Mouse (Mus musculus) hindbrain, postnatal 0 days (tissue): ENCODE data around the gene Magoh. TPM values are rescaled to one million over a fixed set of nuclear protein-coding genes. Genes with fewer than 3 reads are reported as not detected.
A peak's percentile ranks its signal among the peaks of the same experiment; 100 is the strongest.

ENCODE experiments used
- ATAC-seq: fragments of 200-750 bp; cut with Nextera tagmentation; 2 replicates; pipeline ENCODE4 v1.8.0; 2017; ENCODE audit warnings: mild to moderate bottlenecking, moderate TSS enrichment, moderate library complexity
- DNase-seq: peaks from one replicate; pipeline ENCODE4 v3.0.0-alpha.2; 2015; ENCODE audit warnings: low spot score
- H3K27ac ChIP-seq: fragments of 300-500 bp; sonication (generic); 2 replicates; pipeline ENCODE4 v1.5.1; 2014; ENCODE audit warnings: mild to moderate bottlenecking
- H3K27me3 ChIP-seq: fragments of 300-500 bp; sonication (generic); 2 replicates; pipeline ENCODE4 v1.6.1; 2014; ENCODE audit warnings: low read length, mixed read lengths; ENCODE audit not compliant: insufficient read depth
- H3K36me3 ChIP-seq: fragments of 300-500 bp; sonication (generic); 2 replicates; pipeline ENCODE4 v1.6.1; 2014; ENCODE audit warnings: low read length, mixed read lengths; ENCODE audit not compliant: insufficient read depth
- H3K4me1 ChIP-seq: fragments of 300-500 bp; sonication (generic); 2 replicates; pipeline ENCODE4 v1.6.1; 2014; ENCODE audit warnings: antibody characterized with exemption, low read length, mixed read lengths; ENCODE audit not compliant: insufficient read depth
- H3K4me2 ChIP-seq: fragments of 300-500 bp; sonication (generic); 2 replicates; pipeline ENCODE4 v1.6.1; 2014; ENCODE audit warnings: low read depth, mild to moderate bottlenecking, low read length, moderate library complexity, mixed read lengths
- H3K4me3 ChIP-seq: fragments of 300-500 bp; sonication (generic); 2 replicates; pipeline ENCODE4 v1.5.1; 2014; ENCODE audit warnings: low read length
- H3K9ac ChIP-seq: fragments of 300-500 bp; sonication (generic); replicated peaks from 2 replicates; pipeline ENCODE4 v1.6.1; 2014; ENCODE audit warnings: mild to moderate bottlenecking, low read length, moderate library complexity, mixed read lengths
- H3K9me3 ChIP-seq: fragments of 300-500 bp; sonication (generic); 2 replicates; pipeline ENCODE4 v1.6.1; 2016; ENCODE audit warnings: low read length, mixed read lengths
- CTCF ChIP-seq: IDR thresholded peaks from 2 replicates; pipeline ENCODE4 v1.5.1; 2016; ENCODE audit warnings: antibody characterized with exemption, control low read depth, low read depth
- WGBS: fragments of 180-500 bp; shearing (Covaris S2); extraction: QIAGEN DNeasy Blood & Tissue Kit; methylation state at CpG from one replicate; pipeline ENCODE4 v1.1.7; 2014; 5-methylcytosine and 5-hydroxymethylcytosine counted together
- polyA plus RNA-seq: library from polyadenylated mRNA; unstranded; fragments of >200 nt; fragmentation: Nextera tagmentation; extraction: Ambion mirVana; gene quantifications from 2 replicates; pipeline ENCODE4 v1.2.1, GENCODE M21; 2015
- total RNA-seq: library from RNA; depleted of rRNA; stranded (reverse); fragments of >200 nt; gene quantifications from 2 replicates; pipeline ENCODE4 v1.2.3, GENCODE M21; 2014

Magoh gene
- total and polyA plus RNA-seq, 2 experiments from 2014 or later = 31.7 to 129 TPM

DNA sequence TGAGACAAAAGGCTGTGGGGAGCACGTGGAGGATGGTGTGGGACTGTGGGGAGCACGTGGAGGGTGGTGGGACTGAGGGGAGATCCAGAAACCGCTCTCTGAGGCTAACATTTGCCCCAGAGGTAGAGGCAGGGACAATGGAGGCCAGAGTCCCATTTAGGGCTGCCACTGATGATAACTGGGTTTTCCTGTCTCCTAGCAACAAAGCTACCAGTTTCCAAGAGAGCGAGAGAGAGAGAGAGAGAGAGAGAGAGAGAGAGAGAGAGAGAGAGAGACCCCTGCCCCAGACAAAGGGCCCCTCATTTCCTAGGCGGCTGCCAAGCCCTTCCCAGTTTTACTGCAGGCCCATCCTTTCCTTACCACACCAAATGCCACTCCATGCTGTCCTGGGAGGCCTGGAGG, 44.0 kb upstream of the Magoh start:
- H3K27ac ChIP-seq = peak overlapping the region; percentile 60
- H3K9me3 ChIP-seq = no peaks in the 10 kb centered on the region
- H3K9ac ChIP-seq = peak overlapping the region; percentile 35; the same call in 1 of the 2 replicates
- DNase-seq (no peak), ATAC-seq (no peak)
- 7% methylated on average over 5 of the region's 5 CpGs for WGBS
- no peak overlapping the region for H3K4me2 ChIP-seq
- TF ChIP-seq CTCF = no peak
- H3K4me3 ChIP-seq = no peak overlapping the region
- H3K27me3 ChIP-seq = no peaks in the 10 kb centered on the region
- H3K36me3 ChIP-seq = 0 out of 2 replicates have a peak, but pooled peaks cover 3% of the 10 kb centered on the region
- H3K4me1 ChIP-seq = peaks cover 58% of the 10 kb centered on the region

DNA sequence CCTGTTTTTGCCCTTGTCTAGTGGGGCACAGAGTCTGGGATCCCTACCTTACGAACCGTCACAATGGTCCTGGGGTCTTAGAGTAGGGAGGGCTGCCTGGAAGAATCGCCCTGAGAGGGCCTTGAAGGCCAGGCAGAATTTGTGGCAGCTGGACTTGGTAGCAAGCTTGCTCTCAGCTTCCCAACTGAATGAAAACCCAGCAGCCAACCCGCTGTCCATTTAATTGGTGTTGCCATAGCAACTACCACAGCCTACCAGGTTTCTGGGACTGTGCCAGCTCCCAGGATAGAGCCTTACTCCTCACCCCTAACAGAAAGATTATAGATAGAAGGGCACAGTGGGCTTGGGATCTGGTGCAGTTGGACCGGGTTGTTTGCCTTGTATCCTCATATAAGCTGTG, 42.8 kb upstream of the Magoh start:
- Histone ChIP-seq H3K4me1 (peaks cover 48% of the 10 kb centered on the region), H3K36me3 (0 out of 2 replicates have a peak, but pooled peaks cover 3% of the 10 kb centered on the region), H3K4me2 (no peak overlapping the region), H3K9ac (no peak overlapping the region), H3K9me3 (no peaks in the 10 kb centered on the region), H3K27ac (peak overlapping the region; percentile 60), H3K27me3 (no peaks in the 10 kb centered on the region), H3K4me3 (no peak overlapping the region)
- WGBS = 13% methylated on average over 5 of the region's 5 CpGs
- DNase-seq = peak; percentile 95
- TF ChIP-seq CTCF = no peak
- ATAC-seq = peak; percentile 57

DNA sequence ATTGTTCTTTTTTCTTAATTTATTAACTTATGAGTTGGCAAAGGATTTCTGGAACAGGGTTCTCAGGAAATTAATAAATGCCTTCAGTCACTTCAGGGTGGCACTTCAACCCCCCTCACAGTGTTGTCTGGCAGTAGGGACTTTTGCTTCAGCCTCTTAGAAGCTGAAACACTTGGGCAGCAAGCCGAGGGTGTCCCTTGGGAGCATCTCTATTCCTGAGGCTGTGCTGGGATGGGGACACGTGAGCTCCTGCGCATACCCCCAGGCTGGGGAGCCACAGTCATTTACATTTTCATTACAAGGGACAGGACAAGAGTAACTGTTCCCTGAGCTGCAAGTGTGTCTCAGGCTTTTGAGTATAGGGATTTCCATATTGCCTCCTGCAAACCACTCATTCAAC, 41.6 kb upstream of the Magoh start:
- H3K27ac ChIP-seq = no peak overlapping the region
- DNase-seq (no peak), ATAC-seq (no peak)
- no peak overlapping the region for H3K9ac ChIP-seq
- H3K27me3 ChIP-seq = no peaks in the 10 kb centered on the region
- no peak overlapping the region for H3K4me3 ChIP-seq
- no peak for TF ChIP-seq CTCF
- H3K4me1 ChIP-seq = peaks cover 44% of the 10 kb centered on the region
- 33% methylated on average over 3 of the region's 3 CpGs for WGBS
- no peaks in the 10 kb centered on the region for H3K9me3 ChIP-seq
- H3K4me2 ChIP-seq = no peak overlapping the region
- H3K36me3 ChIP-seq = 0 out of 2 replicates have a peak, but pooled peaks cover 3% of the 10 kb centered on the region

- Histone ChIP-seq H3K4me2 (no peak overlapping the region), H3K4me1 (0 out of 2 replicates have a peak, but pooled peaks cover 4% of the 10 kb centered on the region), H3K27me3 (no peaks in the 10 kb centered on the region; the same call in 1 of the 2 replicates), H3K36me3 (peaks cover 14% of the 10 kb centered on the region), H3K4me3 (no peak overlapping the region), H3K9me3 (no peaks in the 10 kb centered on the region), H3K27ac (no peak overlapping the region), H3K9ac (no peak overlapping the region)
- peak; percentile 48 for DNase-seq
- TF ChIP-seq CTCF = no peak
- peak; percentile 16; the same call in 1 of the 2 replicates for ATAC-seq
- WGBS = 52% methylated on average over 8 of the region's 8 CpGs
Measured at GRCm38 (mm10) chr4:107843687-107844086, 35.9 kb upstream of the Magoh start.

DNA sequence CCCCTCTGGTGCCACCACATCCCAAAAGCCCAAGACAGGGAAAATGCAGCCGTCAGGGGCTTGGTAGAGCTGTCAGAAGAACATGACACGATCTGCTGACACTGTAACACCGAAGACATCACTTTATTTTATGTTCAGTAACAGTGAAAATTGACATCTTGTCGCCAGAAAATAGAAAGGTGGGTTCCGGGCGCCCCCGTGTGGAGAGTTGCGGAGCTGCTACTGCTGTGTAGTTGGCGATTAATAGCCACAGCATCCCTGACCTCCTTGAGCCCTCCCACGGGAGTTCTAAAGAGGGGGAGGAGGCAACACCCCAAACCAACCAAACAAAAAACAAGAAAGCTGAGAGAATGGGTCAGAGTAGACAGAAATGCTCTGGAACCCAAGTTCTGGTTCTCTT, 34.6 kb upstream of the Magoh start:
- Histone ChIP-seq H3K4me1 (0 out of 2 replicates have a peak, but pooled peaks cover 4% of the 10 kb centered on the region), H3K4me3 (no peak overlapping the region), H3K9ac (no peak overlapping the region), H3K27ac (no peak overlapping the region), H3K4me2 (no peak overlapping the region), H3K27me3 (no peaks in the 10 kb centered on the region; the same call in 1 of the 2 replicates), H3K36me3 (peaks cover 14% of the 10 kb centered on the region), H3K9me3 (no peaks in the 10 kb centered on the region)
- DNase-seq (peak; percentile 83), ATAC-seq (peak; percentile 12; the same call in 1 of the 2 replicates)
- WGBS = under 1% methylated on average over 10 of the region's 10 CpGs
- peak; percentile 89 for TF ChIP-seq CTCF

DNA sequence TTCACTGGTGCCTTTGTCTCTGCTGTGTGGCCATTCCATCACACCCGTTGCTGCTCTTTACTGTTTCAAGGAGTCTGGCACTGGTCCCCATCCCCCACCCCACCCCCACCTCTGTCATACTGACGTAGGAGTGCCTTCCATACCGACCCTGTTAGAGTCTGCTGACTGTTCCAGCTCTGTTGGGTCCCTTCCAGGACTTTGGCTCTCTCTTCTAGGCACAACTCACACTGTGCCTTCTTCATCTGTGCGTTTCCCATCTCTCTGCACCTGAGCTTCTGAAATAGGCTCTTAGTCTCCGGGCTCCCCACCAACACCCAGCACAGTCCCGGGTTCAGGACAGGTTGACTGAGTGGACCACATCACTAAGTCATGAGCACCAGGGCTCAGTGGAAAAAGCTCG, 32.8 kb upstream of the Magoh start:
- H3K4me1 ChIP-seq = 0 out of 2 replicates have a peak, but pooled peaks cover 4% of the 10 kb centered on the region
- H3K27ac ChIP-seq = no peak overlapping the region
- WGBS = 55% methylated on average over 7 of the region's 7 CpGs
- peaks cover 19% of the 10 kb centered on the region for H3K36me3 ChIP-seq
- no peak for TF ChIP-seq CTCF
- no peak overlapping the region for H3K4me2 ChIP-seq
- no peak overlapping the region for H3K4me3 ChIP-seq
- H3K27me3 ChIP-seq = no peaks in the 10 kb centered on the region; the same call in 1 of the 2 replicates
- no peak for DNase-seq
- no peaks in the 10 kb centered on the region for H3K9me3 ChIP-seq
- no peak overlapping the region for H3K9ac ChIP-seq
- 0 out of 2 replicates have a peak, but pooled peaks have one; percentile 6 for ATAC-seq

DNA sequence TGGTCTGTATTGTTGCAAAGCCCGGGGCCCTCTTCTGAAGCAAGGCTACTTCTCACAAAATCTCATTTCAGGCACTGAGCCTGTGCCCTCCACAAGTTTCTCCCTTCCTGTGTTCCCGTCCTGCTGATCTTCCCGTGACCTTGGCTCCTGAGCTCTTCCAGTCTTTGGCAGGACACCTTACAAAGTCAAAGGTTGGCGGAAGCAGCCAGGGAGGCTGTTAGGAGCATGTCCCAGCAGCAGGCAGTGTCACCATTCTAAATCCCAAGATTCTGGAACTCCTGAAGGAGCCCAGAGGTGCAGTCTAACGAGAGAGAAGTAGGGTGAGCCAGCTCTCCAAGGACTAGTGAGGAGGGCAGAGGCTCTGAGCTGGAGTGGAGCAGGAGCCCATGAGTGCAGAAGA, 31.0 kb upstream of the Magoh start:
- DNase-seq = no peak
- no peak overlapping the region for H3K9ac ChIP-seq
- 75% methylated on average over 5 of the region's 5 CpGs for WGBS
- H3K27ac ChIP-seq = no peak overlapping the region
- no peaks in the 10 kb centered on the region for H3K9me3 ChIP-seq
- H3K27me3 ChIP-seq = no peaks in the 10 kb centered on the region; the same call in 1 of the 2 replicates
- peaks cover 32% of the 10 kb centered on the region for H3K36me3 ChIP-seq
- no peak for TF ChIP-seq CTCF
- no peak overlapping the region for H3K4me2 ChIP-seq
- H3K4me3 ChIP-seq = no peak overlapping the region
- no peak for ATAC-seq
- H3K4me1 ChIP-seq = no peaks in the 10 kb centered on the region
